Mouse (Mus musculus) thymus, postnatal 14 days (tissue): ENCODE results near the gene Ddx39b.
"Not testable (repeated sequence)": the region's sequence is repeated elsewhere in the genome, so short reads cannot be mapped to it uniquely, and the experiment has no call there.

Experiments used
- DNase-seq: peaks from one replicate; pipeline ENCODE4 v3.0.0; 2021

Gene Ddx39b

GRCm38 (mm10) chr17:35220156-35220952 lies 21.2 kb upstream of the Ddx39b start, which contains the start of gene Gm16181:
Gm16181 (plus strand) TSS chr17:35220834.
- no peak for DNase-seq

GRCm38 (mm10) chr17:35222299-35222698 lies 19.2 kb upstream of the Ddx39b start:
- DNase-seq, result peak; percentile 78

GRCm38 (mm10) chr17:35224641-35225040 lies 16.9 kb upstream of the Ddx39b start:
- no peak for DNase-seq

- DNase-seq, result no peak
Measured at GRCm38 (mm10) chr17:35225456-35225855, 16.1 kb upstream of the Ddx39b start.

- DNase-seq, result peak; percentile 69
Measured at GRCm38 (mm10) chr17:35226561-35227046, 14.9 kb upstream of the Ddx39b start.

GRCm38 (mm10) chr17:35231022-35231421 lies 10.5 kb upstream of the Ddx39b start:
- no peak for DNase-seq

GRCm38 (mm10) chr17:35232043-35232442 lies 9.5 kb upstream of the Ddx39b start:
- DNase-seq, result peak; percentile 91

- DNase-seq, result peak; percentile 70
Measured at GRCm38 (mm10) chr17:35232659-35233058, 8.9 kb upstream of the Ddx39b start.

GRCm38 (mm10) chr17:35233114-35233980 lies 8.2 kb upstream of the Ddx39b start, which contains the start of gene Atp6v1g2:
Atp6v1g2 (plus strand) TSS chr17:35233660.
- DNase-seq, result no peak

GRCm38 (mm10) chr17:35234090-35234489 lies 7.5 kb upstream of the Ddx39b start:
- not testable (repeated sequence) for DNase-seq

- DNase-seq, result peak; percentile 61
Measured at GRCm38 (mm10) chr17:35234903-35235302, 6.6 kb upstream of the Ddx39b start.

- peak; percentile 91 for DNase-seq
Measured at GRCm38 (mm10) chr17:35235614-35236389, 5.7 kb upstream of the Ddx39b start, which contains the start of gene Nfkbil1. Nfkbil1 (minus strand) TSS chr17:35235792.

- peak; percentile 99 for DNase-seq
Measured at GRCm38 (mm10) chr17:35236390-35236746, 5.2 kb upstream of the Ddx39b start.

GRCm38 (mm10) chr17:35236996-35237395 lies 4.5 kb upstream of the Ddx39b start:
- DNase-seq, result no peak

- no peak for DNase-seq
Measured at GRCm38 (mm10) chr17:35237504-35237903, 4.0 kb upstream of the Ddx39b start.

GRCm38 (mm10) chr17:35239700-35240099 lies 1.8 kb upstream of the Ddx39b start:
- no peak for DNase-seq

GRCm38 (mm10) chr17:35240384-35241304 lies 902 bp upstream of the Ddx39b start:
- peak; percentile 39 for DNase-seq

GRCm38 (mm10) chr17:35242015-35242941 lies 732 bp downstream of the Ddx39b start:
- peak; percentile 64 for DNase-seq

- DNase-seq, result peak; percentile 49
Measured at GRCm38 (mm10) chr17:35243086-35243485, 1.5 kb downstream of the Ddx39b start.

GRCm38 (mm10) chr17:35244999-35245398 lies 3.5 kb downstream of the Ddx39b start:
- no peak for DNase-seq
